Mouse (Mus musculus): ENCODE data around the gene Hist2h2aa2. TPM values are rescaled to one million over a fixed set of nuclear protein-coding genes. Genes with fewer than 3 reads are reported as not detected.
"Not testable (repeated sequence)": the region's sequence is repeated elsewhere in the genome, so short reads cannot be mapped to it uniquely, and the experiment has no call there.

The Hist2h2aa2 gene
- polyA plus RNA-seq (2015; fragmentation: Nextera tagmentation; extraction: Ambion mirVana), result 224 and 229 TPM in 2 replicates

GRCm38 (mm10) chr3:96239949-96240798 lies at the start of gene Hist2h2aa2:
Hist2h2aa2 (minus strand) TSS chr3:96240276.
- H3K9me3 ChIP-seq (ENCODE audit: low read length); H3K27me3 ChIP-seq (ENCODE audit: insufficient read depth, low read length); H3K36me3 ChIP-seq (replicated peaks; ENCODE audit: insufficient read depth, low read length): not testable (repeated sequence)
- Histone ChIP-seq H3K9ac (replicated peaks) (peak within 1 kb of the TSS; percentile 66), H3K4me2 (ENCODE audit: low read depth, low read length) (peak within 1 kb of the TSS; percentile 64), H3K27ac (ENCODE audit: low read depth) (peak within 1 kb of the TSS; percentile 92), H3K4me3 (ENCODE audit: low read depth, low read length) (peak within 1 kb of the TSS; percentile 34), H3K4me1 (ENCODE audit: insufficient read depth) (peaks cover 37% of the 10 kb centered on the region)
- 10% methylated on average over 9 of the region's 85 CpGs for WGBS (ENCODE audit: insufficient replicate concordance)
- ATAC-seq (peak; percentile 71), DNase-seq (peak; percentile 81)
- peak; percentile 27; the same call in 1 of the 2 replicates for TF ChIP-seq EP300 (IDR thresholded peaks at IDR 0.05; ENCODE audit: low read depth)

- no peaks in the 10 kb centered on the region for H3K9me3 ChIP-seq (ENCODE audit: low read length)
- TF ChIP-seq CTCF (IDR thresholded peaks at IDR 0.05; ENCODE audit: low read depth) (no peak), EP300 (IDR thresholded peaks at IDR 0.05; ENCODE audit: low read depth) (no peak)
- no peaks in the 10 kb centered on the region; the same call in 1 of the 2 replicates for H3K27me3 ChIP-seq (ENCODE audit: insufficient read depth, low read length)
- no peak overlapping the region for H3K27ac ChIP-seq (ENCODE audit: low read depth)
- H3K4me2 ChIP-seq (ENCODE audit: low read depth, low read length), result no peak overlapping the region
- no peak for DNase-seq
- H3K4me3 ChIP-seq (ENCODE audit: low read depth, low read length), result no peak overlapping the region
- no peak overlapping the region for H3K9ac ChIP-seq (replicated peaks)
- H3K4me1 ChIP-seq (ENCODE audit: insufficient read depth), result peaks cover 2% of the 10 kb centered on the region; the same call in 1 of the 2 replicates
- no peak for ATAC-seq
- no peaks in the 10 kb centered on the region for H3K36me3 ChIP-seq (replicated peaks; ENCODE audit: insufficient read depth, low read length)
- 79% methylated on average over 3 of the region's 3 CpGs for WGBS (ENCODE audit: insufficient replicate concordance)
These were observed 49.1 kb upstream of the Hist2h2aa2 start for GRCm38 (mm10) chr3:96289201-96289600.

GRCm38 (mm10) chr3:96287334-96287733 lies 47.3 kb upstream of the Hist2h2aa2 start:
- not testable (repeated sequence) for ATAC-seq; H3K27me3 ChIP-seq (ENCODE audit: insufficient read depth, low read length); H3K27ac ChIP-seq (ENCODE audit: low read depth); H3K4me1 ChIP-seq (ENCODE audit: insufficient read depth); H3K4me2 ChIP-seq (ENCODE audit: low read depth, low read length); H3K9me3 ChIP-seq (ENCODE audit: low read length); H3K4me3 ChIP-seq (ENCODE audit: low read depth, low read length); H3K36me3 ChIP-seq (replicated peaks; ENCODE audit: insufficient read depth, low read length); H3K9ac ChIP-seq (replicated peaks); DNase-seq
- TF ChIP-seq CTCF (IDR thresholded peaks at IDR 0.05; ENCODE audit: low read depth), result peak; percentile 89
- 90% methylated on average over 11 of the region's 11 CpGs for WGBS (ENCODE audit: insufficient replicate concordance)

GRCm38 (mm10) chr3:96284457-96284856 lies 44.4 kb upstream of the Hist2h2aa2 start:
- no peak for ATAC-seq
- H3K9me3 ChIP-seq (ENCODE audit: low read length), result no peaks in the 10 kb centered on the region
- no peak overlapping the region for H3K9ac ChIP-seq (replicated peaks)
- TF ChIP-seq EP300 (IDR thresholded peaks at IDR 0.05; ENCODE audit: low read depth), result no peak
- TF ChIP-seq CTCF (IDR thresholded peaks at IDR 0.05; ENCODE audit: low read depth), result peak; percentile 62
- no peak overlapping the region for H3K27ac ChIP-seq (ENCODE audit: low read depth)
- no peak overlapping the region for H3K4me3 ChIP-seq (ENCODE audit: low read depth, low read length)
- WGBS (ENCODE audit: insufficient replicate concordance), result 16% methylated on average over 4 of the region's 4 CpGs
- H3K36me3 ChIP-seq (replicated peaks; ENCODE audit: insufficient read depth, low read length), result no peaks in the 10 kb centered on the region
- peaks cover 5% of the 10 kb centered on the region; the same call in 1 of the 2 replicates for H3K4me1 ChIP-seq (ENCODE audit: insufficient read depth)
- DNase-seq, result no peak
- H3K4me2 ChIP-seq (ENCODE audit: low read depth, low read length), result 0 out of 2 replicates have a peak overlapping the region, but pooled peaks have one; percentile 7
- peaks cover 3% of the 10 kb centered on the region; the same call in 1 of the 2 replicates for H3K27me3 ChIP-seq (ENCODE audit: insufficient read depth, low read length)

- DNase-seq (no peak), ATAC-seq (no peak)
- no peaks in the 10 kb centered on the region for H3K9me3 ChIP-seq (ENCODE audit: low read length)
- no peak overlapping the region for H3K4me2 ChIP-seq (ENCODE audit: low read depth, low read length)
- peaks cover 3% of the 10 kb centered on the region; the same call in 1 of the 2 replicates for H3K27me3 ChIP-seq (ENCODE audit: insufficient read depth, low read length)
- H3K9ac ChIP-seq (replicated peaks), result no peak overlapping the region
- no peak overlapping the region for H3K27ac ChIP-seq (ENCODE audit: low read depth)
- H3K36me3 ChIP-seq (replicated peaks; ENCODE audit: insufficient read depth, low read length), result no peaks in the 10 kb centered on the region
- H3K4me3 ChIP-seq (ENCODE audit: low read depth, low read length), result no peak overlapping the region
- peaks cover 18% of the 10 kb centered on the region for H3K4me1 ChIP-seq (ENCODE audit: insufficient read depth)
- 58% methylated on average over 6 of the region's 6 CpGs for WGBS (ENCODE audit: insufficient replicate concordance)
- no peak for TF ChIP-seq EP300 (IDR thresholded peaks at IDR 0.05; ENCODE audit: low read depth)
- 0 out of 2 replicates have a peak, but pooled peaks have one; percentile 26 for TF ChIP-seq CTCF (IDR thresholded peaks at IDR 0.05; ENCODE audit: low read depth)
These were observed 40.6 kb upstream of the Hist2h2aa2 start for GRCm38 (mm10) chr3:96280660-96281059.

GRCm38 (mm10) chr3:96277800-96278624 lies 37.9 kb upstream of the Hist2h2aa2 start:
- peak; percentile 94 for ATAC-seq
- H3K36me3 ChIP-seq (replicated peaks; ENCODE audit: insufficient read depth, low read length), result no peaks in the 10 kb centered on the region
- peak overlapping the region; percentile 77 for H3K9ac ChIP-seq (replicated peaks)
- under 1% methylated on average over 49 of the region's 49 CpGs for WGBS (ENCODE audit: insufficient replicate concordance)
- H3K27me3 ChIP-seq (ENCODE audit: insufficient read depth, low read length), result 0 out of 2 replicates have a peak, but pooled peaks cover 3% of the 10 kb centered on the region
- H3K27ac ChIP-seq (ENCODE audit: low read depth), result peak overlapping the region; percentile 57
- H3K4me3 ChIP-seq (ENCODE audit: low read depth, low read length), result peak overlapping the region; percentile 63
- TF ChIP-seq EP300 (IDR thresholded peaks at IDR 0.05; ENCODE audit: low read depth) (no peak), CTCF (IDR thresholded peaks at IDR 0.05; ENCODE audit: low read depth) (peak; percentile 91)
- H3K4me2 ChIP-seq (ENCODE audit: low read depth, low read length), result peak overlapping the region; percentile 98
- DNase-seq, result peak; percentile 93
- H3K9me3 ChIP-seq (ENCODE audit: low read length), result no peaks in the 10 kb centered on the region
- peaks cover 13% of the 10 kb centered on the region for H3K4me1 ChIP-seq (ENCODE audit: insufficient read depth)

All from liver, postnatal 0 days (tissue).